19 mouse cellular contexts compared by ENCODE assay signal in genomic region chr14:79814084-79814483, GRCm38 (mm10). TPM values are rescaled to one million over a fixed set of nuclear protein-coding genes. Genes with fewer than 3 reads are reported as not detected.
"Had no signal": no experiment of that assay in that cellular context is flagged by ENCODE, and none has a peak within 500 bp of the region (broad histone marks: within the 10 kb centered on the region; RNA-seq: fewer than 3 reads in every experiment).

No protein-coding gene starts in this region.

- H3K9ac ChIP-seq: limb, embryonic 15.5 days; liver, embryonic 12.5 days; lung, embryonic 14.5 days; neural tube, embryonic 13.5 days had no signal

- H3K4me2 ChIP-seq: limb, embryonic 15.5 days; liver, embryonic 12.5 days; lung, embryonic 14.5 days; neural tube, embryonic 13.5 days had no signal

- H3K4me1 ChIP-seq: limb, embryonic 15.5 days; liver, embryonic 12.5 days; megakaryocyte, embryonic 14.5 days had no signal

- H3K4me3 ChIP-seq: limb, embryonic 15.5 days; liver, embryonic 12.5 days; megakaryocyte, embryonic 14.5 days; neural tube, embryonic 13.5 days had no signal

- H3K36me3 ChIP-seq: limb, embryonic 15.5 days; liver, embryonic 12.5 days; neural tube, embryonic 13.5 days had no signal

- H3K27me3 ChIP-seq: limb, embryonic 15.5 days; liver, embryonic 12.5 days; megakaryocyte, embryonic 14.5 days; neural tube, embryonic 13.5 days had no signal

- DNase-seq: kidney, adult 8-10 months; kidney, postnatal 36 days; layer of hippocampus, adult 9-11 months; layer of hippocampus, postnatal 36 days; lung, embryonic 14.5 days; lung, postnatal 10 days; lung, postnatal 4 days; right cerebral cortex, postnatal 4 days; spleen, adult 18-20 months; thymus, adult 18-20 months; thymus, postnatal 14 days had no signal

- H3K27ac ChIP-seq: kidney, postnatal 0 days; limb, embryonic 15.5 days; liver, embryonic 12.5 days; neural tube, embryonic 13.5 days had no signal

- H3K9me3 ChIP-seq: limb, embryonic 15.5 days; liver, embryonic 12.5 days; megakaryocyte, embryonic 14.5 days; neural tube, embryonic 13.5 days had no signal

- ATAC-seq: intestine, postnatal 0 days; liver, embryonic 12.5 days had no signal

RNA-seq across cellular contexts. Expression of gene Pcdh8, which starts 43.0 kb away (rescaled TPM):
- total RNA-seq: monocyte, adult 5-6 weeks had no signal
- polyA plus RNA-seq: liver, embryonic 12.5 days; liver, embryonic 16.5 days had no signal
